Mouse (Mus musculus) CH12.LX (cell line): ENCODE measurements at regions not wholly inside any gene's neighbourhood (a gene's known extent, or its start where the extent isn't known, plus 50 kb on each side); places are given as distances from the start of the nearest gene placed in this dataset.

Experiments used
- DNase-seq: peaks from one replicate; pipeline ENCODE4 v3.0.0-alpha.2; 2013; ENCODE audit errors: extremely low read depth
- H3K27ac ChIP-seq: 2 replicates; pipeline ENCODE4 v1.5.1; 2012; ENCODE audit warnings: low read depth, mild to moderate bottlenecking, control low read depth, moderate library complexity; ENCODE audit not compliant: insufficient read depth
- H3K27me3 ChIP-seq: replicated peaks from 2 replicates; pipeline ENCODE3; 2012; ENCODE audit warnings: inconsistent platforms
- H3K36me3 ChIP-seq, 2 experiments: replicated peaks in 1 of 2; 2 replicates each; pipeline versions ENCODE3 to v1.6.1; 2012; ENCODE audit warnings: inconsistent platforms in 1 of 2, low read length in 1 of 2, mild to moderate bottlenecking in 1 of 2, mixed read lengths in 1 of 2, moderate library complexity in 1 of 2; ENCODE audit not compliant: control insufficient read depth in 1 of 2, insufficient read depth in 1 of 2
- H3K4me1 ChIP-seq, 2 experiments: 2 replicates each; pipeline ENCODE4 v1.6.1; 2012; ENCODE audit warnings: inconsistent platforms in 1 of 2, moderate library complexity in 1 of 2; ENCODE audit not compliant: insufficient read depth in 2 of 2, control insufficient read depth in 1 of 2
- H3K4me2 ChIP-seq: 2 replicates; pipeline ENCODE4 v1.6.1; 2012; ENCODE audit warnings: low read depth, mild to moderate bottlenecking, control low read depth; ENCODE audit not compliant: poor library complexity, insufficient read depth, severe bottlenecking
- H3K4me3 ChIP-seq, 3 experiments: fragments of 150-350 bp in 1 of 3; sonication (generic) in 1 of 3; replicated peaks in 1 of 3; 2 replicates each; pipeline versions ENCODE3 to v1.5.1; 2011 to 2012; ENCODE audit warnings: low read depth in 2 of 3, low read length in 2 of 3, mild to moderate bottlenecking in 2 of 3, moderate library complexity in 2 of 3, control low read depth in 1 of 3, improper control_type of control experiment in 1 of 3, inconsistent platforms in 1 of 3, mixed read lengths in 1 of 3; ENCODE audit not compliant: poor library complexity in 1 of 3
- H3K79me2 ChIP-seq: replicated peaks from 2 replicates; pipeline ENCODE4 v1.6.1; 2012; ENCODE audit warnings: mild to moderate bottlenecking, moderate library complexity; ENCODE audit not compliant: control insufficient read depth, poor library complexity, insufficient read depth, severe bottlenecking; ENCODE audit errors: extremely low read depth
- H3K9ac ChIP-seq: 2 replicates; pipeline ENCODE4 v1.6.1; 2012; ENCODE audit warnings: low read depth, mild to moderate bottlenecking, control low read depth, moderate library complexity; ENCODE audit not compliant: insufficient read depth
- H3K9me3 ChIP-seq: replicated peaks from 2 replicates; pipeline ENCODE3; 2012; ENCODE audit warnings: low read length, inconsistent platforms, mixed read lengths
- CHD2 ChIP-seq: IDR thresholded peaks from 2 replicates; pipeline ENCODE4 v1.6.1; 2011; ENCODE audit warnings: low read length, improper control_type of control experiment
- E2F4 ChIP-seq: IDR thresholded peaks from 2 replicates; pipeline ENCODE4 v1.6.1; 2011; ENCODE audit warnings: low read depth, low read length, improper control_type of control experiment; ENCODE audit not compliant: insufficient replicate concordance
- ELF1 ChIP-seq: IDR thresholded peaks from 2 replicates; pipeline ENCODE4 v1.6.1; 2014; ENCODE audit warnings: low read depth, mild to moderate bottlenecking, inconsistent platforms, low read length, improper control_type of control experiment
- EP300 ChIP-seq: IDR thresholded peaks from 2 replicates; pipeline ENCODE4 v1.6.1; 2011; ENCODE audit warnings: low read length, improper control_type of control experiment
- ETS1 ChIP-seq: conservative IDR thresholded peaks from 2 replicates; pipeline ENCODE4 v1.6.1; 2012; ENCODE audit warnings: low read depth, mild to moderate bottlenecking, inconsistent platforms, low read length, improper control_type of control experiment, moderate library complexity
- JUN ChIP-seq: IDR thresholded peaks from 2 replicates; pipeline ENCODE4 v1.6.1; 2011; ENCODE audit warnings: low read depth, mild to moderate bottlenecking, low read length, improper control_type of control experiment, moderate library complexity; ENCODE audit not compliant: insufficient read depth
- MAX ChIP-seq: IDR thresholded peaks from 2 replicates; pipeline ENCODE4 v1.6.1; 2011; ENCODE audit warnings: low read length, improper control_type of control experiment
- MAZ ChIP-seq: IDR thresholded peaks from 2 replicates; pipeline ENCODE4 v1.6.1; 2012; ENCODE audit warnings: low read depth, mild to moderate bottlenecking, inconsistent platforms, low read length, improper control_type of control experiment, moderate library complexity
- MEF2A ChIP-seq: IDR thresholded peaks from 2 replicates; pipeline ENCODE4 v1.6.1; 2014; ENCODE audit warnings: low read depth, mild to moderate bottlenecking, inconsistent platforms, low read length, improper control_type of control experiment, borderline replicate concordance
- NRF1 ChIP-seq: IDR thresholded peaks from 2 replicates; pipeline ENCODE4 v1.6.1; 2014; ENCODE audit warnings: low read depth, mild to moderate bottlenecking, inconsistent platforms, low read length, improper control_type of control experiment, moderate library complexity
- PAX5 ChIP-seq: IDR thresholded peaks from 2 replicates; pipeline ENCODE4 v1.6.1; 2012; ENCODE audit warnings: low read length, inconsistent platforms, mixed read lengths
- POLR2A ChIP-seq: IDR thresholded peaks from 2 replicates; pipeline ENCODE4 v1.6.1; 2011; ENCODE audit warnings: low read depth, mild to moderate bottlenecking, improper control_type of control experiment, low read length
- RAD21 ChIP-seq: IDR thresholded peaks from 2 replicates; pipeline ENCODE4 v1.6.1; 2011; ENCODE audit warnings: low read depth, mild to moderate bottlenecking, low read length, improper control_type of control experiment, moderate library complexity
- RCOR1 ChIP-seq: conservative IDR thresholded peaks from 2 replicates; pipeline ENCODE4 v1.6.1; 2012; ENCODE audit warnings: low read depth, mild to moderate bottlenecking, inconsistent platforms, low read length, improper control_type of control experiment
- SIN3A ChIP-seq: IDR thresholded peaks from 2 replicates; pipeline ENCODE4 v1.6.1; 2012; ENCODE audit warnings: low read length, improper control_type of control experiment, inconsistent platforms
- SMC3 ChIP-seq: IDR thresholded peaks from 2 replicates; pipeline ENCODE4 v1.6.1; 2011; ENCODE audit warnings: low read depth, low read length, improper control_type of control experiment
- TBP ChIP-seq: conservative IDR thresholded peaks from 2 replicates; pipeline ENCODE4 v1.6.1; 2011; ENCODE audit warnings: low read depth, low read length, improper control_type of control experiment
- UBTF ChIP-seq: IDR thresholded peaks from 2 replicates; pipeline ENCODE4 v1.6.1; 2012; ENCODE audit warnings: low read depth, mild to moderate bottlenecking, inconsistent platforms, low read length, improper control_type of control experiment, moderate library complexity
- USF1 ChIP-seq: IDR thresholded peaks from 2 replicates; pipeline ENCODE4 v1.6.1; 2014; ENCODE audit warnings: low read depth, mild to moderate bottlenecking, inconsistent platforms, low read length, improper control_type of control experiment
- ZC3H11A ChIP-seq: IDR thresholded peaks from 2 replicates; pipeline ENCODE4 v1.6.1; 2012; ENCODE audit warnings: low read depth, mild to moderate bottlenecking, inconsistent platforms, low read length, improper control_type of control experiment
- ZKSCAN1 ChIP-seq: IDR thresholded peaks from 2 replicates; pipeline ENCODE4 v1.6.1; 2012; ENCODE audit warnings: low read depth, inconsistent platforms, low read length, improper control_type of control experiment, borderline replicate concordance
- ZMIZ1 ChIP-seq: IDR thresholded peaks from 2 replicates; pipeline ENCODE4 v1.6.1; 2012; ENCODE audit warnings: low read depth, mild to moderate bottlenecking, inconsistent platforms, low read length, improper control_type of control experiment
- ZNF384 ChIP-seq: IDR thresholded peaks from 2 replicates; pipeline ENCODE4 v1.6.1; 2012; ENCODE audit warnings: low read depth, low read length, improper control_type of control experiment, inconsistent platforms
- dilution Hi-C: fragments of 300-500 bp; cut with MboI; formaldehyde crosslinking; loops from 2 replicates; pipeline ENCODE4 v1.14.3; 2020; ENCODE audit warnings: low sequenced_read_pairs; ENCODE audit not compliant: extremely low pct_unique_long_range_greater_than_20kb, extremely low pct_ligation_motif_present
- in situ Hi-C: fragments of 300-500 bp; cut with MboI; formaldehyde crosslinking; loops from 3 replicates; pipeline ENCODE4 v1.14.3; 2019; ENCODE audit warnings: low sequenced_read_pairs, low pct_ligation_motif_present, low pct_unique_long_range_greater_than_20kb, mixed read lengths

DNA sequence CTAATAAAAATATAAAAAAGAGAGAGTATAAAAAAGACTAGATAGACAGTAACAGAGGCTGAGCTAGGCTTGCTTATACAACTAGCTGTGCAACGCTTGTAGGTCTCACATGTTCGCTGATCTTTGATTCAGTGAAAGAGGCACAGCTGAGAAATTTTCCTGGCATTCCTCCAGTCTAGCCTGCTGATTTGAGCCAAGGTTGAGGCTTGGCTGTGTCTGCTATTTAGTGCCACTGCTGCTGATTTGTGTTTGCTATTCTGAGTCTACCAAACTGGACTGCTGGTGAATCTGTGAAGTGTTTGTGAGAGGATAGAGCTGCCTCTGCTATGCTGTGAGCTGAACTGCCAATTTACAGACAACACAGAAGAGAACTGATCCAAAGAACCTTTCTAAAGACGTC lies 956.7 kb upstream of the Acvr2a start:
- dilution Hi-C loops = no loop called here
- no peak for TF ChIP-seq ZC3H11A
- TF ChIP-seq ELF1 = no peak
- TF ChIP-seq SMC3 = no peak
- TF ChIP-seq NRF1 = no peak
- TF ChIP-seq ETS1 = no peak
- no peak for TF ChIP-seq E2F4
- no peak for TF ChIP-seq EP300
- no peak for TF ChIP-seq USF1
- no peak for TF ChIP-seq RAD21
- no peak for TF ChIP-seq ZKSCAN1
- TF ChIP-seq CHD2 = no peak
- TF ChIP-seq POLR2A = no peak
- TF ChIP-seq SIN3A = no peak
- TF ChIP-seq MEF2A = no peak
- no peak for TF ChIP-seq MAZ
- TF ChIP-seq TBP = no peak
- no peak for TF ChIP-seq RCOR1

DNA sequence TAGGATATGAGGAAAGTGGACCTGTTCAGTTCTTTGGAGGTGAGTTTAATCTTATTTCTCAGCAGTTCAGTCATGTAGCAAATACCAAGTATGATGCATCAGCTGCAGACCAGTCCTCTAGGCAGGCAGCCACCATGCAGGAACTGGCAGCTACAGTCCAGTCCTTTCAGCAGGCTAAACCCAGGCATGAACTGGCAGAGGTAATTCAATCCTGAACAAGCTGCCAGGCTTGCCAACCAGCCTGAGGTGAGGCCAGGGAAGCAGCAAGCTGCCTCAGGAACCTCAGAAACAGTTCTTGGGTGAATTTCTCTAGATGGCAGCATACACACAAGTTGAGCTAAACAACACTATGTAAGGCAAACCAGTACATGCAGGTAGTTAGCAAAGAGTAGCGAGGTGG lies 951.5 kb upstream of the Acvr2a start:
- Histone ChIP-seq H3K9ac (no peak overlapping the region), H3K9me3 (peaks cover 5% of the 10 kb centered on the region), H3K36me3 (no peaks in the 10 kb centered on the region), H3K27ac (no peak overlapping the region), H3K27me3 (no peaks in the 10 kb centered on the region), H3K4me2 (no peak overlapping the region), H3K4me1 (no peaks in the 10 kb centered on the region), H3K79me2 (no peaks in the 10 kb centered on the region), H3K4me3 (no peak overlapping the region)
- dilution Hi-C loops = no loop called here
- no peak for TF ChIP-seq ZNF384
- TF ChIP-seq ZC3H11A = no peak
- no peak for TF ChIP-seq CHD2
- TF ChIP-seq MAX = no peak
- TF ChIP-seq PAX5 = no peak
- no peak for TF ChIP-seq POLR2A
- TF ChIP-seq ZMIZ1 = no peak
- no peak for TF ChIP-seq ZKSCAN1
- TF ChIP-seq UBTF = no peak
- no peak for TF ChIP-seq RAD21
- TF ChIP-seq JUN = no peak
- in situ Hi-C loops = no loop called here
- no peak for DNase-seq

More for the DNA sequence above, 956.7 kb upstream of the Acvr2a start:
- no peak for DNase-seq
- no peaks in the 10 kb centered on the region for H3K79me2 ChIP-seq
- no peaks in the 10 kb centered on the region for H3K36me3 ChIP-seq
- no peaks in the 10 kb centered on the region for H3K27me3 ChIP-seq
- no peak overlapping the region for H3K27ac ChIP-seq
- in situ Hi-C loops = no loop called here
- H3K4me2 ChIP-seq = no peak overlapping the region
- no peak overlapping the region for H3K4me3 ChIP-seq
- H3K9ac ChIP-seq = no peak overlapping the region
- peaks cover 2% of the 10 kb centered on the region for H3K9me3 ChIP-seq
- H3K4me1 ChIP-seq = no peaks in the 10 kb centered on the region
